Mouse (Mus musculus): ENCODE results near the gene Tubb1. TPM values are rescaled to one million over a fixed set of nuclear protein-coding genes. Genes with fewer than 3 reads are reported as not detected.
A peak's percentile ranks its signal among the peaks of the same experiment; 100 is the strongest.

The Tubb1 gene
- 5.6 and 6.7 TPM in 2 replicates for polyA plus RNA-seq (2015; fragmentation: Nextera tagmentation; extraction: Ambion mirVana)

DNA sequence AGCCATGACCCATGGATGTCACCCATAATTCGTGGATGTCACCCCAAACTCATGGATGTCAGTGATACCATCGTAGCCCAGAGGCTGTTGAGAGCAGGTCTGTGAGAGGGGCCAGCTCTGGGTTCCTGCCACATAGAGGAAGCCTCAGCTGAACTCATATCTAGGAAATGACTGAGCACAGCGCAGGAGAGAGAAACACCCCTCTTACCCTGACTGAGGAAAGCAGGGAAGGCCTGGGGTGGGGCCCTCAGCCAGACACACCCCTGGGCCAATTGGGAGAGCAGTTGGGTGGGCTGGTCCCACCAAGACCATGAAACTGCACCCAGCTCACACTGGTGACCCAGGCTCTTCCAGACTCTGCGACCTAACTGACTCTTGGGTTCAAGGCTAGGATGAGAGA, at the start of gene Tubb1:
TSS of gene Tubb1 (plus strand) at position 343 of the 400 bp plus-strand sequence.
- 78% methylated on average over 4 of the region's 4 CpGs for WGBS
- Histone ChIP-seq H3K9ac (ENCODE audit: low read length) (no peak within 1 kb of the TSS), H3K27ac (ENCODE audit: low read length) (no peak within 1 kb of the TSS), H3K27me3 (ENCODE audit: control insufficient read depth, insufficient read depth, low read depth, low read length) (no peaks in the 10 kb centered on the region), H3K9me3 (ENCODE audit: control insufficient read depth, low read length) (no peaks in the 10 kb centered on the region), H3K4me1 (replicated peaks; ENCODE audit: control insufficient read depth, insufficient read depth, low read length) (peaks cover 8% of the 10 kb centered on the region; the same call in 1 of the 2 replicates), H3K4me3 (ENCODE audit: low read length) (no peak within 1 kb of the TSS), H3K4me2 (ENCODE audit: low read depth, low read length) (no peak within 1 kb of the TSS), H3K36me3 (ENCODE audit: control insufficient read depth, insufficient read depth, low read length) (no peaks in the 10 kb centered on the region)
- no peak for ATAC-seq (ENCODE audit: low read depth)

DNA sequence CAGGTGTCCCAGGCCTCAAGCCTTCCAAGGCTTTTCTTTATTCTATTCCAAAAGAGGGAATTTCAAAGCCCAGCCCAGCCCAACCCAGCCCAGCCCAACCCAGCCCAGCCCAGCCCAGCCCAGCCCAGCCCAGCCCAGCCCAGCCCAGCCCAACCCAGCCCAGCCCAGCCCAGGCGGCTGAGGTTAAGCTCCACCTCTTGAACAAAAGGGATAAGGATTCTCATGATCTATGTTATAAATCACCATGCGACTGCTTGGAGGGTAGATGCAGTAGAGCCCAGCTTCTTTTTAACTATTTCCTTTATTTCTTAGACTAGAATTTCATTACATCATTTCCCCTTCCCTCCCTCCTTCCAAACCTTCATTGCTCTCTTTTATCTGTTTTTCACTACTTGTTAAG, 40.3 kb upstream of the Tubb1 start:
- Histone ChIP-seq H3K27ac (ENCODE audit: low read length) (no peak overlapping the region), H3K9me3 (ENCODE audit: control insufficient read depth, low read length) (no peaks in the 10 kb centered on the region), H3K9ac (ENCODE audit: low read length) (no peak overlapping the region), H3K4me3 (ENCODE audit: low read length) (no peak overlapping the region), H3K4me2 (ENCODE audit: low read depth, low read length) (no peak overlapping the region), H3K36me3 (ENCODE audit: control insufficient read depth, insufficient read depth, low read length) (no peaks in the 10 kb centered on the region), H3K27me3 (ENCODE audit: control insufficient read depth, insufficient read depth, low read depth, low read length) (no peaks in the 10 kb centered on the region), H3K4me1 (replicated peaks; ENCODE audit: control insufficient read depth, insufficient read depth, low read length) (no peaks in the 10 kb centered on the region)
- no peak for ATAC-seq (ENCODE audit: low read depth)
- 29% methylated on average over 2 of the region's 2 CpGs for WGBS

DNA sequence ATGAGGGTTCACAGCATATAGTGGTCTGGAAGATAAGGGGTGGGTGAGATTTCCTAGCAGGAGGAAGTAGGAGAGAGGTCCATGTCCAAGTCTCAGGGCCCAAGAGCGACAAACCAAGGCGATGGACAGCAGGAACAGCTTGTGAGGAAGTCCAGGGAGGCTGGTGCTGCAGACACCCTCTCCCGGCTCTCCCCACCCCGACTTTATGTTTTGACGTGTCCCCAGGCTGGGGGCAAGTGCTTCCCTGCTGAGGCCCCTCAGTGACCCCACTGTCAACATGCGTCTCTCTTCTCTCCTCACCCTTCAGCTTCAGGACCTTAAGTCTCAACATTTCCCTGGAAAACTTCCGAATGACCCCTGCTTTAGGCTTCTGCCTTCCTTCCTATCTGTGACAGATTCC, 37.4 kb upstream of the Tubb1 start:
- no peak overlapping the region for H3K9ac ChIP-seq (ENCODE audit: low read length)
- no peaks in the 10 kb centered on the region for H3K36me3 ChIP-seq (ENCODE audit: control insufficient read depth, insufficient read depth, low read length)
- no peaks in the 10 kb centered on the region for H3K27me3 ChIP-seq (ENCODE audit: control insufficient read depth, insufficient read depth, low read depth, low read length)
- H3K9me3 ChIP-seq (ENCODE audit: control insufficient read depth, low read length) = no peaks in the 10 kb centered on the region
- H3K27ac ChIP-seq (ENCODE audit: low read length) = no peak overlapping the region
- WGBS = 72% methylated on average over 7 of the region's 7 CpGs
- ATAC-seq (ENCODE audit: low read depth) = no peak
- no peak overlapping the region for H3K4me2 ChIP-seq (ENCODE audit: low read depth, low read length)
- no peak overlapping the region for H3K4me3 ChIP-seq (ENCODE audit: low read length)
- peaks cover 8% of the 10 kb centered on the region for H3K4me1 ChIP-seq (replicated peaks; ENCODE audit: control insufficient read depth, insufficient read depth, low read length)

DNA sequence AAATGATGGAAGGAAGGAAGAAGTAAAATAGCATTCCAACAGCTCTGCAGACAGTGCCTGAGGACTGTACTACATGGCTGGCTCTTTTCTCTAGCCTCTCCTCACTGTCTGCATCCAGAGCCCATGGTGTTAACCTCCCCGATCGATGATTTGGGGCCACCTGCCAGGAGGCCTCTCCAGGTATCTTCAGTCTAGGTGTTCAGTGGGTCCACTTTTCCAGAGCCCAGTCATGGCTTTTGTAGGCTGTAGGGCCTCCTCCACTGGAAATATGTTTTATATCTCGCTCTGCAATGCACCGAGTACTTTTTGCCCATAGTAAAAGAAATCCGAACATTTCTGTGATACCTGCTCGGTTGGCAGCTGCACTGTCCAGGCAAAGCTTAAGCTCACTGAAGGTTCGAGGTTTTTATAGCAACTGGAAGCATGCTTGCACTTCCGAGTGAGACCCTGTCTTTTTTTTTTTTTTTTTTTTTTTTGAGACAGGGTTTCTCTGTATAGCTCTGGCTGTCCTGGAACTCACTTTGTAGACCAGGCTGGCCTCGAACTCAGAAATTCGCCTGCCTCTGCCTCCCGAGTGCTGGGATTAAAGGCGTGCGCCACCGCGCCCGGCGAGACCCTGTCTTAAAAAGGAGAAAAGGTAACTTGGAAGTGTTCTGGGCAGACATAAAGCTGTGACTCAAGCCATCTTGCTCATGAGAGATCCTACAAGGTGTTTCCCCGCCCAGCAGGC, 35.3 kb upstream of the Tubb1 start:
- peak overlapping the region; percentile 97 for H3K4me3 ChIP-seq (ENCODE audit: low read length)
- H3K9ac ChIP-seq (ENCODE audit: low read length) = no peak overlapping the region
- H3K9me3 ChIP-seq (ENCODE audit: control insufficient read depth, low read length) = no peaks in the 10 kb centered on the region
- 39% methylated on average over 16 of the region's 18 CpGs for WGBS
- H3K4me1 ChIP-seq (replicated peaks; ENCODE audit: control insufficient read depth, insufficient read depth, low read length) = peaks cover 13% of the 10 kb centered on the region
- H3K27ac ChIP-seq (ENCODE audit: low read length) = no peak overlapping the region
- no peak; the same call in 1 of the 2 replicates for ATAC-seq (ENCODE audit: low read depth)
- H3K27me3 ChIP-seq (ENCODE audit: control insufficient read depth, insufficient read depth, low read depth, low read length) = no peaks in the 10 kb centered on the region
- H3K4me2 ChIP-seq (ENCODE audit: low read depth, low read length) = peak overlapping the region; percentile 79
- H3K36me3 ChIP-seq (ENCODE audit: control insufficient read depth, insufficient read depth, low read length) = 0 out of 2 replicates have a peak, but pooled peaks cover 2% of the 10 kb centered on the region

DNA sequence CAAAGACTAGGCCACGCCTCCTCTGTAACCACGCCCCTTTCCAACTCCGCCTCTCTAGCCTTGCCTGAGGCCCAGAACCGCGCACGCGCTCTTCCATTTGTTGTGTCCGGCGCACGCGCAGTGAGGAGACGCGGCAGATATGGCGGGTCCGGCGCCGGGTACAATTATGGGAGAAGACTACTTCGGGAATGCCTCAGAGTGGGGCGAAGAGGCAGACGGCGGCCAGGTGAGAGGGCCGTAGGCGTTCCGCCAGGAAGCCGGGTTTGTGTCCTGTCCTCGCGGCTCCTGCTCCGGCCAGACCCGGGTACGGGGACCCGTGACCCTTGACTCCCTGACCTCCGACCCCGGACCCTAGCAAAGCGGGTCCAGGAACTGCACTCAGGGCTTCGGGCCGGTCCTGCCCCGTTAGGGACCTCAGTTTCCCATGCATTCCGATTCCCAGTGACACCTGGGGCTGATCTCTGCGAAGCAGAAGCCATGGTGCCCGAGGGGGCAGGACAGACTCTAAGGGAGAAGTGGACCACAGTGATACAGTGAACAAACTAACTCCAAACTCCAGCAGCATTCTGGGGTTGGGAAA, 34.7 kb upstream of the Tubb1 start, which contains the start of gene Nelfcd:
TSS of gene Nelfcd (plus strand) at position 74 of the 580 bp plus-strand sequence.
- H3K36me3 ChIP-seq (ENCODE audit: control insufficient read depth, insufficient read depth, low read length) = peaks cover 2% of the 10 kb centered on the region; the same call in 1 of the 2 replicates
- peak within 1 kb of the TSS; percentile 47 for H3K27ac ChIP-seq (ENCODE audit: low read length)
- peak; percentile 97 for ATAC-seq (ENCODE audit: low read depth)
- no peaks in the 10 kb centered on the region for H3K27me3 ChIP-seq (ENCODE audit: control insufficient read depth, insufficient read depth, low read depth, low read length)
- peaks cover 13% of the 10 kb centered on the region for H3K4me1 ChIP-seq (replicated peaks; ENCODE audit: control insufficient read depth, insufficient read depth, low read length)
- peak within 1 kb of the TSS; percentile 79 for H3K4me2 ChIP-seq (ENCODE audit: low read depth, low read length)
- H3K9me3 ChIP-seq (ENCODE audit: control insufficient read depth, low read length) = no peaks in the 10 kb centered on the region
- WGBS = under 1% methylated on average over 40 of the region's 40 CpGs
- H3K9ac ChIP-seq (ENCODE audit: low read length) = peak within 1 kb of the TSS; percentile 96
- peak within 1 kb of the TSS; percentile 97 for H3K4me3 ChIP-seq (ENCODE audit: low read length)

DNA sequence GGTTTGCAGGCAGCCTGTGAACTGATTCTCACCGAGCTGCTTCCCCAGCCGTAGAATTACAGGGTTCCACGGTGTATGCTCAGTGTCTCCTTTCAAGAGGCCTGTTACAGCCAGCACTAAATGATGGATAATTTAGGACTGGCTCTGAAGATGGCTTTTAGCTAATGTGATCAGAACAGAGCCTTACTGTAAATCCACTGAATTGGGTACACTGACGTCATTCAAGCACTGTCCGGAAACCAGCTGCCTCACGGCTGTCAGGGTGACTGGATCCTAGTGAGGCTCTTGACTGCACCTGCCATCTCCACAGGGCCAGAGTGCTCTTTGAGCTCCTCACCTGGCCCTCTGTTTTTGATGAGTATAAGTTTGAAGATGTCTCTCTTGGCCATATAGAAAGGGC, 29.4 kb upstream of the Tubb1 start:
- Histone ChIP-seq H3K4me3 (ENCODE audit: low read length) (no peak overlapping the region), H3K9ac (ENCODE audit: low read length) (no peak overlapping the region), H3K27ac (ENCODE audit: low read length) (no peak overlapping the region), H3K9me3 (ENCODE audit: control insufficient read depth, low read length) (no peaks in the 10 kb centered on the region), H3K27me3 (ENCODE audit: control insufficient read depth, insufficient read depth, low read depth, low read length) (no peaks in the 10 kb centered on the region), H3K4me2 (ENCODE audit: low read depth, low read length) (no peak overlapping the region), H3K4me1 (replicated peaks; ENCODE audit: control insufficient read depth, insufficient read depth, low read length) (peaks cover 13% of the 10 kb centered on the region), H3K36me3 (ENCODE audit: control insufficient read depth, insufficient read depth, low read length) (peaks cover 33% of the 10 kb centered on the region)
- WGBS = 85% methylated on average over 6 of the region's 6 CpGs
- no peak for ATAC-seq (ENCODE audit: low read depth)

DNA sequence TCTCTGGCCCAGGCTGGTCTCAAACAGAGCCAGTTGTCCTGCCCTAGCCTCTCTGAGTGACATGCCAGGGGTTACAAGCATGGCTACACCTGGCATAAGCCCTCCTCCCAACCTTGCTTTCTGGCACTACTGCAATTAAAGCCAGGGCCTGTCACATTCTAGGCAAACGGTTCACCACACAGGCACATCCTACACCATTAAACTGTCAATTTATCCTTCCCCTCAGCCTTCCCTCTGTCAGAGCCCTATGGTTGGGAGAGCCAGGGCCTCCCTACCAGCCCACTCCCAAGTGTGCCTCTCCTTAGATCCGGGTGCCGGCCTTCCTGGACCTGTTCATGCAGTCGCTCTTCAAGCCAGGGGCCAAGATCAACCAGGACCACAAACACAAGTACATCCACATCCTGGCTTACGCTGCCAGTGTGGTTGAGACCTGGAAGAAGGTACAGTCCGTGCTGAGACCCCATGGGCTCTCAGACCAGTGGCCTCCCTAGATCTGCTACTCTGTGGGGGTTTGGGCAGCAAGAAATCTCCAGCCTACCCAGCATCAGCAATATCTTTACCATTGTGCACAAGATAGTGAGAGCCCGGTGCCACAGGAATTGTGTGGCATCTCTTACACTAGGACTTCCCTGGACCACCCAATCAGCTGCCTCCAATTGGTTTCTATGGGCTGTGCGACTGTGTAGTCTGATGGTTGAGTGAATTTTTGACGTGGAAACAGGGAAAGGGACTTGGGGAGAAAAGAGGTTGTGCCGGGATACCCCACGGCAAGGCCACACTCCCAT, 26.0 kb upstream of the Tubb1 start:
- Histone ChIP-seq H3K9ac (ENCODE audit: low read length) (no peak overlapping the region), H3K27me3 (ENCODE audit: control insufficient read depth, insufficient read depth, low read depth, low read length) (no peaks in the 10 kb centered on the region), H3K9me3 (ENCODE audit: control insufficient read depth, low read length) (no peaks in the 10 kb centered on the region), H3K4me2 (ENCODE audit: low read depth, low read length) (no peak overlapping the region), H3K4me3 (ENCODE audit: low read length) (no peak overlapping the region), H3K36me3 (ENCODE audit: control insufficient read depth, insufficient read depth, low read length) (peaks cover 61% of the 10 kb centered on the region), H3K27ac (ENCODE audit: low read length) (no peak overlapping the region), H3K4me1 (replicated peaks; ENCODE audit: control insufficient read depth, insufficient read depth, low read length) (no peaks in the 10 kb centered on the region)
- WGBS = 89% methylated on average over 11 of the region's 11 CpGs
- no peak for ATAC-seq (ENCODE audit: low read depth)

DNA sequence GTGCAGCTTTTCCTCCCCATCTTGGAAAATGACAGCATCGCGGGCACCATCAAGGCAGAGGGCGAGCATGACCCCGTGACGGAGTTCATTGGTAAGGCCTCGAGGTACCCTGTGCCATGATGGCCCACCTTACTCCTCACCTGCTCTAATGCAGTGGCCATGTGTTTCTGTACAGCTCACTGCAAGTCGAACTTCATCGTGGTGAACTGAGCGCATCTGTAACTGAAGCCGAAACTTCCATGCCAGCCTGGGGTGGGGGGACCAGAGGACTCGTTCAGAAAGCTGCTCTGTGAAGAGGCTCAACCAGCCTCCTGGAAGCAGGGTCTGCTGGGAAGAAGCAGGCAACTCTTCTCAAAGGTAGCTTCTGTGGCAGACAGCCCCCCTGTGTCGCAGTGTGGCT, 23.6 kb upstream of the Tubb1 start:
- Histone ChIP-seq H3K9me3 (ENCODE audit: control insufficient read depth, low read length) (no peaks in the 10 kb centered on the region), H3K27me3 (ENCODE audit: control insufficient read depth, insufficient read depth, low read depth, low read length) (no peaks in the 10 kb centered on the region), H3K4me1 (replicated peaks; ENCODE audit: control insufficient read depth, insufficient read depth, low read length) (no peaks in the 10 kb centered on the region), H3K9ac (ENCODE audit: low read length) (no peak overlapping the region), H3K27ac (ENCODE audit: low read length) (no peak overlapping the region), H3K4me2 (ENCODE audit: low read depth, low read length) (no peak overlapping the region), H3K36me3 (ENCODE audit: control insufficient read depth, insufficient read depth, low read length) (peaks cover 63% of the 10 kb centered on the region), H3K4me3 (ENCODE audit: low read length) (no peak overlapping the region)
- ATAC-seq (ENCODE audit: low read depth) = no peak
- WGBS = 90% methylated on average over 12 of the region's 12 CpGs

Measured in lung, embryonic 16.5 days (tissue).